Mouse (Mus musculus) C2C12 (cell line): ENCODE results near the gene Man2a2.

Experiments
- CEBPB ChIP-seq: IDR thresholded peaks from one replicate; pipeline ENCODE4 v1.6.1; 2011; ENCODE audit warnings: low read depth, mild to moderate bottlenecking, control low read depth, moderate library complexity
- CTCF ChIP-seq: IDR thresholded peaks from one replicate; pipeline ENCODE4 v1.5.1; 2011; ENCODE audit not compliant: control insufficient read depth, insufficient read depth, insufficient read length
- FOSL1 ChIP-seq: IDR thresholded peaks from one replicate; pipeline ENCODE4 v1.8.0; 2011; ENCODE audit warnings: mild to moderate bottlenecking, low read length; ENCODE audit not compliant: poor library complexity, insufficient read depth, severe bottlenecking
- MAX ChIP-seq: IDR thresholded peaks from one replicate; pipeline ENCODE4 v1.6.1; 2011; ENCODE audit warnings: mild to moderate bottlenecking, control low read depth
- MYOD1 ChIP-seq: IDR thresholded peaks from one replicate; pipeline ENCODE4 v1.6.1; 2011; ENCODE audit warnings: low read depth; ENCODE audit not compliant: control insufficient read depth, insufficient read length
- MYOG ChIP-seq: IDR thresholded peaks from one replicate; pipeline ENCODE4 v1.6.1; 2011; ENCODE audit not compliant: control insufficient read depth, insufficient read length; ENCODE audit errors: extremely low read depth
- USF1 ChIP-seq: IDR thresholded peaks from one replicate; pipeline ENCODE4 v1.6.1; 2011; ENCODE audit warnings: low read depth, mild to moderate bottlenecking, control low read depth, moderate library complexity

DNA sequence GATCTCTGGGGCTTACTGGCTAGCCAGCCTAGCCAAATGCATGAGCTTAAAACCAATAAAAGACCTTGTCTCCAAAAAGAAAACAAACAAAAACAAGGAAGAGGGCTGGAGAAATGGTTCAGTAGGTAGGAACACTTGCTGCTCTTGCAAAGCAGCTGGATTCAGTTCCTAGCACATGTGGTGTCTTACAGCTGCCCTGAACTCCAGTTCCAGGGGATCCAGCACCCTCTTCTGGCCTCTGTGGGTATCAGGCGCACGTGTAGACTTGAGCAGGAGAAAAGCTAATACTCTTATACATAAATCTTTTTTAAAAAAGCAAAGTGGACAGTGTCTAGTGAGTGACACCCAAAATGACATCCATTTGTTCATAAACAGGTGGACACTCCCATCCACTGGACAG, 69.7 kb downstream of the Man2a2 start:
- TF ChIP-seq CTCF: no peak
- TF ChIP-seq FOSL1: no peak
- no peak for TF ChIP-seq CEBPB
- no peak for TF ChIP-seq MYOG
- no peak for TF ChIP-seq USF1
- no peak for TF ChIP-seq MAX
- no peak for TF ChIP-seq MYOD1
